Mouse (Mus musculus): ENCODE measurements around the gene Pbx1. TPM values are rescaled to one million over a fixed set of nuclear protein-coding genes. Genes with fewer than 3 reads are reported as not detected.
A peak's percentile ranks its signal among the peaks of the same experiment; 100 is the strongest.

Gene Pbx1
- polyA plus RNA-seq, 1 experiment from 2014 or later = 4.0 TPM

GRCm38 (mm10) chr1:168432281-168432725 is 233 bp upstream of the Pbx1 start:
- TF ChIP-seq CTCF (IDR thresholded peaks at IDR 0.05; ENCODE audit: low read depth) (no peak), EP300 (IDR thresholded peaks at IDR 0.05; ENCODE audit: low read depth) (peak; percentile 15; the same call in 1 of the 2 replicates)
- ATAC-seq (peak; percentile 99), DNase-seq (peak; percentile 93)
- Histone ChIP-seq H3K36me3 (replicated peaks; ENCODE audit: insufficient read depth, low read length) (no peaks in the 10 kb centered on the region), H3K4me1 (ENCODE audit: insufficient read depth) (no peaks in the 10 kb centered on the region), H3K9ac (replicated peaks) (peak overlapping the region; percentile 42), H3K27ac (ENCODE audit: low read depth) (peak overlapping the region; percentile 75), H3K9me3 (ENCODE audit: low read length) (no peaks in the 10 kb centered on the region), H3K27me3 (ENCODE audit: insufficient read depth, low read length) (no peaks in the 10 kb centered on the region), H3K4me3 (ENCODE audit: low read depth, low read length) (peak overlapping the region; percentile 77), H3K4me2 (ENCODE audit: low read depth, low read length) (peak overlapping the region; percentile 92)
- WGBS (ENCODE audit: insufficient replicate concordance) = 1% methylated on average over 22 of the region's 22 CpGs

- H3K27me3 ChIP-seq (ENCODE audit: insufficient read depth, low read length) = no peaks in the 10 kb centered on the region
- no peaks in the 10 kb centered on the region for H3K36me3 ChIP-seq (replicated peaks; ENCODE audit: insufficient read depth, low read length)
- DNase-seq = peak; percentile 68
- H3K4me2 ChIP-seq (ENCODE audit: low read depth, low read length) = peak overlapping the region; percentile 92
- H3K4me3 ChIP-seq (ENCODE audit: low read depth, low read length) = peak overlapping the region; percentile 77
- peak overlapping the region; percentile 71 for H3K9ac ChIP-seq (replicated peaks)
- H3K27ac ChIP-seq (ENCODE audit: low read depth) = peak overlapping the region; percentile 85
- TF ChIP-seq CTCF (IDR thresholded peaks at IDR 0.05; ENCODE audit: low read depth) (no peak), EP300 (IDR thresholded peaks at IDR 0.05; ENCODE audit: low read depth) (no peak)
- peak; percentile 61 for ATAC-seq
- no peaks in the 10 kb centered on the region for H3K4me1 ChIP-seq (ENCODE audit: insufficient read depth)
- no peaks in the 10 kb centered on the region for H3K9me3 ChIP-seq (ENCODE audit: low read length)
- WGBS (ENCODE audit: insufficient replicate concordance) = 1% methylated on average over 13 of the region's 14 CpGs
These were observed 299 bp downstream of the Pbx1 start for GRCm38 (mm10) chr1:168431711-168432231.

- under 1% methylated on average over 37 of the region's 37 CpGs for WGBS (ENCODE audit: insufficient replicate concordance)
These were observed 981 bp downstream of the Pbx1 start for GRCm38 (mm10) chr1:168430868-168431710.

GRCm38 (mm10) chr1:168429856-168430644 is 2.0 kb downstream of the Pbx1 start:
- DNase-seq (no peak), ATAC-seq (no peak)
- Histone ChIP-seq H3K4me3 (ENCODE audit: low read depth, low read length) (peak overlapping the region; percentile 77), H3K4me1 (ENCODE audit: insufficient read depth) (no peaks in the 10 kb centered on the region), H3K27ac (ENCODE audit: low read depth) (0 out of 2 replicates have a peak overlapping the region, but pooled peaks have one; percentile 58), H3K27me3 (ENCODE audit: insufficient read depth, low read length) (no peaks in the 10 kb centered on the region), H3K36me3 (replicated peaks; ENCODE audit: insufficient read depth, low read length) (no peaks in the 10 kb centered on the region), H3K4me2 (ENCODE audit: low read depth, low read length) (peak overlapping the region; percentile 92), H3K9ac (replicated peaks) (no peak overlapping the region), H3K9me3 (ENCODE audit: low read length) (no peaks in the 10 kb centered on the region)
- TF ChIP-seq CTCF (IDR thresholded peaks at IDR 0.05; ENCODE audit: low read depth) (no peak), EP300 (IDR thresholded peaks at IDR 0.05; ENCODE audit: low read depth) (no peak)
- 17% methylated on average over 5 of the region's 5 CpGs for WGBS (ENCODE audit: insufficient replicate concordance)

More at GRCm38 (mm10) chr1:168430868-168431710, 981 bp downstream of the Pbx1 start:
- DNase-seq = peak; percentile 42
- Histone ChIP-seq H3K36me3 (replicated peaks; ENCODE audit: insufficient read depth, low read length) (no peaks in the 10 kb centered on the region), H3K9ac (replicated peaks) (peak overlapping the region; percentile 71), H3K9me3 (ENCODE audit: low read length) (no peaks in the 10 kb centered on the region), H3K4me3 (ENCODE audit: low read depth, low read length) (peak overlapping the region; percentile 77), H3K4me2 (ENCODE audit: low read depth, low read length) (peak overlapping the region; percentile 92), H3K27ac (ENCODE audit: low read depth) (peak overlapping the region; percentile 85), H3K27me3 (ENCODE audit: insufficient read depth, low read length) (no peaks in the 10 kb centered on the region), H3K4me1 (ENCODE audit: insufficient read depth) (no peaks in the 10 kb centered on the region)
- TF ChIP-seq CTCF (IDR thresholded peaks at IDR 0.05; ENCODE audit: low read depth) (no peak), EP300 (IDR thresholded peaks at IDR 0.05; ENCODE audit: low read depth) (no peak)
- ATAC-seq = no peak

- Histone ChIP-seq H3K36me3 (replicated peaks; ENCODE audit: insufficient read depth, low read length) (no peaks in the 10 kb centered on the region), H3K9ac (replicated peaks) (no peak overlapping the region), H3K4me1 (ENCODE audit: insufficient read depth) (no peaks in the 10 kb centered on the region), H3K4me2 (ENCODE audit: low read depth, low read length) (peak overlapping the region; percentile 92), H3K27me3 (ENCODE audit: insufficient read depth, low read length) (no peaks in the 10 kb centered on the region), H3K9me3 (ENCODE audit: low read length) (no peaks in the 10 kb centered on the region), H3K4me3 (ENCODE audit: low read depth, low read length) (peak overlapping the region; percentile 77; the same call in 1 of the 2 replicates), H3K27ac (ENCODE audit: low read depth) (no peak overlapping the region)
- ATAC-seq (no peak), DNase-seq (no peak)
- no peak for TF ChIP-seq EP300 (IDR thresholded peaks at IDR 0.05; ENCODE audit: low read depth)
- TF ChIP-seq CTCF (IDR thresholded peaks at IDR 0.05; ENCODE audit: low read depth) = no peak
- WGBS (ENCODE audit: insufficient replicate concordance) = 36% methylated on average over 5 of the region's 5 CpGs
These were observed 2.7 kb downstream of the Pbx1 start for GRCm38 (mm10) chr1:168429406-168429805.

GRCm38 (mm10) chr1:168428255-168428654 is 3.8 kb downstream of the Pbx1 start:
- no peak overlapping the region for H3K4me3 ChIP-seq (ENCODE audit: low read depth, low read length)
- WGBS (ENCODE audit: insufficient replicate concordance) = 61% methylated on average over 6 of the region's 6 CpGs

More at GRCm38 (mm10) chr1:168428255-168428654, 3.8 kb downstream of the Pbx1 start:
- no peak for DNase-seq
- no peak for ATAC-seq
- no peak overlapping the region for H3K9ac ChIP-seq (replicated peaks)
- H3K9me3 ChIP-seq (ENCODE audit: low read length) = no peaks in the 10 kb centered on the region
- H3K4me1 ChIP-seq (ENCODE audit: insufficient read depth) = no peaks in the 10 kb centered on the region
- no peaks in the 10 kb centered on the region for H3K27me3 ChIP-seq (ENCODE audit: insufficient read depth, low read length)
- no peaks in the 10 kb centered on the region for H3K36me3 ChIP-seq (replicated peaks; ENCODE audit: insufficient read depth, low read length)
- peak overlapping the region; percentile 19 for H3K4me2 ChIP-seq (ENCODE audit: low read depth, low read length)
- no peak overlapping the region for H3K27ac ChIP-seq (ENCODE audit: low read depth)
- TF ChIP-seq EP300 (IDR thresholded peaks at IDR 0.05; ENCODE audit: low read depth) (no peak), CTCF (IDR thresholded peaks at IDR 0.05; ENCODE audit: low read depth) (no peak)
